Mouse (Mus musculus) hindbrain, embryonic 11.5 days (tissue): ENCODE results near the gene Sec31a. TPM values are rescaled to one million over a fixed set of nuclear protein-coding genes. Genes with fewer than 3 reads are reported as not detected.
"Not testable (repeated sequence)": the region's sequence is repeated elsewhere in the genome, so short reads cannot be mapped to it uniquely, and the experiment has no call there.

ENCODE experiments used
- ATAC-seq: fragments of 200-750 bp; cut with Nextera tagmentation; 2 replicates; pipeline ENCODE4 v1.8.0; 2017; ENCODE audit warnings: mild to moderate bottlenecking, moderate TSS enrichment, moderate library complexity; ENCODE audit not compliant: low FRiP score
- DNase-seq: peaks from one replicate; pipeline ENCODE4 v3.0.0-alpha.2; 2015; ENCODE audit warnings: low spot score
- H3K27ac ChIP-seq: fragments of 300-500 bp; sonication (generic); 2 replicates; pipeline ENCODE4 v1.5.1; 2014; ENCODE audit warnings: mild to moderate bottlenecking, low read depth, low read length
- H3K27me3 ChIP-seq: fragments of 300-500 bp; sonication (generic); 2 replicates; pipeline ENCODE4 v1.6.1; 2014; ENCODE audit warnings: mild to moderate bottlenecking, low read length, moderate library complexity, mixed read lengths; ENCODE audit not compliant: control insufficient read depth, insufficient read depth
- H3K36me3 ChIP-seq: fragments of 300-500 bp; sonication (generic); 2 replicates; pipeline ENCODE4 v1.6.1; 2014; ENCODE audit warnings: mild to moderate bottlenecking, low read length, moderate library complexity, mixed read lengths; ENCODE audit not compliant: control insufficient read depth, insufficient read depth
- H3K4me1 ChIP-seq: fragments of 300-500 bp; sonication (generic); replicated peaks from 2 replicates; pipeline ENCODE4 v1.6.1; 2014; ENCODE audit warnings: low read length, mixed read lengths; ENCODE audit not compliant: control insufficient read depth, insufficient read depth
- H3K4me2 ChIP-seq: fragments of 300-500 bp; sonication (generic); replicated peaks from 2 replicates; pipeline ENCODE4 v1.6.1; 2014; ENCODE audit warnings: mild to moderate bottlenecking, low read depth, low read length
- H3K4me3 ChIP-seq: fragments of 300-500 bp; sonication (generic); 2 replicates; pipeline ENCODE4 v1.5.1; 2014; ENCODE audit warnings: low read depth, low read length
- H3K9ac ChIP-seq: fragments of 300-500 bp; sonication (generic); 2 replicates; pipeline ENCODE4 v1.6.1; 2014; ENCODE audit warnings: low read depth, low read length
- H3K9me3 ChIP-seq: fragments of 300-500 bp; sonication (generic); 2 replicates; pipeline ENCODE4 v1.6.1; 2016; ENCODE audit warnings: low read length; ENCODE audit not compliant: control insufficient read depth
- WGBS: fragments of 180-500 bp; shearing (Covaris S2); extraction: QIAGEN DNeasy Blood & Tissue Kit; methylation state at CpG from one replicate; pipeline ENCODE4 v1.1.7; 2014; 5-methylcytosine and 5-hydroxymethylcytosine counted together
- polyA plus RNA-seq: library from polyadenylated mRNA; unstranded; fragments of >200 nt; fragmentation: Nextera tagmentation; extraction: Ambion mirVana; gene quantifications from 2 replicates; pipeline ENCODE4 v1.2.1, GENCODE M21; 2014

Sec31a gene
- polyA plus RNA-seq, 1 experiment from 2014 or later, result 107 TPM

DNA sequence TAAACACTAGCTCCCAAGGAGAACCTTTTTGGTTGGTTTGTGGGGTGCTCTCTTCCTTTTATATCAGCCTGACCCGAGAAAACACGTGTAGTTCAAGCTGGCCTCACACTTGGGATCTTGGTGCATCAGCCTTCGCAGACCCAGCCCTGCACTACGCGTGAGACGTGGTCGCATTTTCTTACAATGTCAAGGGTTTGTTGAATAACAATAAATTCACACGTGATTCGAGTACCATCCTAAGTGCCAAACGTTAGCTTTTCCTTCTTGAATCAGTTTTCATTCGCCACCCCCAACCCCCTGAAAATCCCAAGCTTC lies 14.0 kb upstream of the Sec31a start:
- Histone ChIP-seq H3K27me3 (no peaks in the 10 kb centered on the region), H3K9me3 (no peaks in the 10 kb centered on the region), H3K9ac (peak overlapping the region; percentile 95), H3K36me3 (no peaks in the 10 kb centered on the region; the same call in 1 of the 2 replicates), H3K4me1 (peaks cover 10% of the 10 kb centered on the region), H3K4me3 (peak overlapping the region; percentile 76), H3K27ac (peak overlapping the region; percentile 70), H3K4me2 (peak overlapping the region; percentile 75)
- WGBS, result 5% methylated on average over 11 of the region's 11 CpGs
- ATAC-seq (peak; percentile 11; the same call in 1 of the 2 replicates), DNase-seq (no peak)

DNA sequence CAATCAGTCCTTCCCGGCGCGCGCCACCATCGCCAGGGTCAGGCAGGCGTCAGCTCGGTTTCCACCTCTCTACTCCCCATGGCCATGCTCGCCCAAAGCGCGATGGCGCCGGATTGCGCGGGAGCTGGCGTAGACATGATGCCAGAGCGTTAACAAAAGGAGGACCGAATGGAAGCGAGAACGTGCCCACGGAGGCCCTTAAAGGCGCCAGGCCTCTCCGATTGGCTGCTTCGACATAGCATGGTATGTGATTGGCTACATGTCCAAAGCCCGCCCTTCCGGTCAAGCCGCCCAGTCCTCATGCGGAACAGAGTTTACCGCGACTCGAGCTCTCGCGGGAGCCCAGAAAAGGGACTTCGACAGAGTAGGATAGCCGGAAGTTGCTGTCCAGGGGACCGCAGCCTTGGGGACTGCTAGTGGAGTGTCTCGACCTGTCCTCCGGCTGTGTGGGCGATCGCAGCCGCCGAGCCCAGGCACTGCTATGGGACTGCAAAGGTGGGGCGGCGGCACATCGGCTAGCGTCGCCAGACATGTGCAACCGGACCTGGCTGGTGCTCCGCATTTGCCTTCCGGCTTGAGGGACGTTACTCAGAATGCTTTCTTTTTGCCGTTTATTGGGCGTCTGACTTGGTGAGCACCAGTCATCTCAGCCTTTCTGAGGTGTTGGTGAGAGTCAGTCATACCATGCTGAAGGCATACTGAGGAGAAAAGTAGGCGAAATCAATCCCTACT lies 13.5 kb upstream of the Sec31a start:
- WGBS, result under 1% methylated on average over 53 of the region's 53 CpGs
- H3K4me2 ChIP-seq, result peak overlapping the region; percentile 75
- peak overlapping the region; percentile 76 for H3K4me3 ChIP-seq
- H3K27me3 ChIP-seq, result no peaks in the 10 kb centered on the region
- H3K36me3 ChIP-seq, result no peaks in the 10 kb centered on the region; the same call in 1 of the 2 replicates
- H3K4me1 ChIP-seq, result peaks cover 13% of the 10 kb centered on the region
- no peaks in the 10 kb centered on the region for H3K9me3 ChIP-seq
- H3K27ac ChIP-seq, result peak overlapping the region; percentile 92
- peak overlapping the region; percentile 95 for H3K9ac ChIP-seq
- DNase-seq (peak; percentile 95), ATAC-seq (peak; percentile 99)

GRCm38 (mm10) chr5:100428734-100429343 lies 12.8 kb upstream of the Sec31a start:
- Histone ChIP-seq H3K36me3 (no peaks in the 10 kb centered on the region; the same call in 1 of the 2 replicates), H3K4me1 (peaks cover 13% of the 10 kb centered on the region), H3K9ac (peak overlapping the region; percentile 95), H3K4me2 (peak overlapping the region; percentile 50), H3K27me3 (no peaks in the 10 kb centered on the region), H3K4me3 (peak overlapping the region; percentile 76), H3K27ac (peak overlapping the region; percentile 92), H3K9me3 (no peaks in the 10 kb centered on the region)
- DNase-seq (no peak), ATAC-seq (no peak; the same call in 1 of the 2 replicates)
- under 1% methylated on average over 20 of the region's 20 CpGs for WGBS

GRCm38 (mm10) chr5:100428031-100428733 lies 12.1 kb upstream of the Sec31a start:
- no peak for ATAC-seq
- H3K9me3 ChIP-seq, result no peaks in the 10 kb centered on the region
- H3K27me3 ChIP-seq, result no peaks in the 10 kb centered on the region
- DNase-seq, result peak; percentile 18
- H3K27ac ChIP-seq, result no peak overlapping the region
- H3K4me3 ChIP-seq, result peak overlapping the region; percentile 76
- peak overlapping the region; percentile 50 for H3K4me2 ChIP-seq
- 22% methylated on average over 5 of the region's 5 CpGs for WGBS
- peak overlapping the region; percentile 95 for H3K9ac ChIP-seq
- H3K36me3 ChIP-seq, result no peaks in the 10 kb centered on the region; the same call in 1 of the 2 replicates
- H3K4me1 ChIP-seq, result peaks cover 16% of the 10 kb centered on the region

- Histone ChIP-seq H3K27me3 (no peaks in the 10 kb centered on the region), H3K4me1 (peaks cover 18% of the 10 kb centered on the region), H3K36me3 (no peaks in the 10 kb centered on the region; the same call in 1 of the 2 replicates), H3K9ac (peak overlapping the region; percentile 95; the same call in 1 of the 2 replicates), H3K9me3 (no peaks in the 10 kb centered on the region), H3K4me2 (peak overlapping the region; percentile 50), H3K27ac (no peak overlapping the region), H3K4me3 (peak overlapping the region; percentile 76)
- WGBS, result 65% methylated on average over 9 of the region's 9 CpGs
- ATAC-seq (no peak), DNase-seq (peak; percentile 5)
Observed at GRCm38 (mm10) chr5:100427276-100427675, 11.2 kb upstream of the Sec31a start.

DNA sequence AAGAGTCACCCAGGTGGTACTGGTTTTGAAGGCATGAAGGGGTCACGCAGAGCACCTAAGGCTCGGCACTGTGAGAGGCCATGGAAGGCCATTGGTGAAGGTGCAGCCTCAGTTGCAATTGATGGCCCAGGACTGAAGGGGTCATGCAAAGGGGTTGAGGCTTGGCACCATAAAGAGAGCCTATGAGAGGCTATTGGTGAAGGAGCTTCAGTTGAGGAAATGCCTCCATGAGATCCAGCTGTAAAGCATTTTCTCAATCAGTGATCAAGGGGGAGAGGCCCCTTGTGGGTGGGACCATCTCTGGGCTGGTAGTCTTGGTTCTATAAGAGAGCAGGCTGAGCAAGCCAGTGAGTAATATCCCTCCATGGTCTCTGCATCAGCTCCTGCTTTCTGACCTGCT lies 9.8 kb upstream of the Sec31a start:
- H3K4me3 ChIP-seq, H3K36me3 ChIP-seq, H3K9ac ChIP-seq, ATAC-seq, H3K9me3 ChIP-seq, H3K27me3 ChIP-seq, H3K4me2 ChIP-seq, DNase-seq, H3K27ac ChIP-seq: not testable (repeated sequence)
- peaks cover 18% of the 10 kb centered on the region for H3K4me1 ChIP-seq
- 85% methylated on average over 2 of the region's 2 CpGs for WGBS

DNA sequence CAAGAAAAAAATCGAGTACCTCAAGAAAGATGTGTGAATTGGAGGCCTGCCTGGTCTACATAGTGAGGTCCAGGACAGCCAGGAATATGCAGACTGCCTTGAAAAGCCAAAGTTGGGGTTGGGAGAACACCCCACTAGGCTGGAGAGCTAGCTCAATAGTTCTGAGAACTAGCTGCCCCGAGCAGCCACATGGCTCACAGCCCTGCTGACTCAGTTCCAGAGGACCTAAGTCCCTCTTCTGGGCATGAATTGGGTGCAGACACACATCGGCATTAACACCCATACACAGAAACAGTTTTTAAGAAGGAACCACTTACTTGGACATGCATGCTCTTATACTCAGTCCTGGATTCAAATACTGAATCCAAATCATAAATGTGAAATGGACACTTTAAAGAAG lies 8.2 kb upstream of the Sec31a start:
- Histone ChIP-seq H3K4me1 (peaks cover 18% of the 10 kb centered on the region), H3K4me3 (no peak overlapping the region), H3K27ac (no peak overlapping the region), H3K9me3 (no peaks in the 10 kb centered on the region), H3K36me3 (peaks cover 5% of the 10 kb centered on the region), H3K27me3 (no peaks in the 10 kb centered on the region), H3K9ac (no peak overlapping the region), H3K4me2 (peak overlapping the region; percentile 3; the same call in 1 of the 2 replicates)
- no peak for ATAC-seq
- DNase-seq, result no peak
- 81% methylated on average over 3 of the region's 3 CpGs for WGBS

DNA sequence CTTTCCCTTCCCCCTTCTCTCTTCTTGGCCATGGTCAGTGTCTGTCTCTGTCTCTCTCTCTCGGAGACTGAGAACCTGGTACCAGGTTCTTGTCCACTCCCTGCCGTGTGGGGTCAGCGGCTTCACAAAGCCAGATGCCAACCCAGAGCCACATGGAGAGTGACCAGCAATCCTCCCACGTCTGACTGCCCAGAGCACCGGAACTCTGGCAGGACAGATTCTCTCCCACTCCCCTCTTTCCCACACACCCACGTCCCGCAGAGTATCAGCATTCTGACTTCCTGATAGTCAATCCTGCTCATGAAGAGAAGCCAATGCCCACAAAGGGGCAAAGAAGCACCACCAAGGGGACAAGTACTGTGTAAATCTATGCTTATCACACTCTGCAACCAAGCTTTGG lies 7.6 kb upstream of the Sec31a start:
- H3K36me3 ChIP-seq, result peaks cover 5% of the 10 kb centered on the region
- 76% methylated on average over 7 of the region's 7 CpGs for WGBS
- H3K9ac ChIP-seq, result no peak overlapping the region
- no peaks in the 10 kb centered on the region for H3K27me3 ChIP-seq
- peaks cover 18% of the 10 kb centered on the region for H3K4me1 ChIP-seq
- DNase-seq (no peak), ATAC-seq (no peak)
- H3K27ac ChIP-seq, result no peak overlapping the region
- no peak overlapping the region; the same call in 1 of the 2 replicates for H3K4me2 ChIP-seq
- no peak overlapping the region for H3K4me3 ChIP-seq
- no peaks in the 10 kb centered on the region for H3K9me3 ChIP-seq
